ENCODE assay signal across 8 mouse cellular contexts in the genomic region with DNA sequence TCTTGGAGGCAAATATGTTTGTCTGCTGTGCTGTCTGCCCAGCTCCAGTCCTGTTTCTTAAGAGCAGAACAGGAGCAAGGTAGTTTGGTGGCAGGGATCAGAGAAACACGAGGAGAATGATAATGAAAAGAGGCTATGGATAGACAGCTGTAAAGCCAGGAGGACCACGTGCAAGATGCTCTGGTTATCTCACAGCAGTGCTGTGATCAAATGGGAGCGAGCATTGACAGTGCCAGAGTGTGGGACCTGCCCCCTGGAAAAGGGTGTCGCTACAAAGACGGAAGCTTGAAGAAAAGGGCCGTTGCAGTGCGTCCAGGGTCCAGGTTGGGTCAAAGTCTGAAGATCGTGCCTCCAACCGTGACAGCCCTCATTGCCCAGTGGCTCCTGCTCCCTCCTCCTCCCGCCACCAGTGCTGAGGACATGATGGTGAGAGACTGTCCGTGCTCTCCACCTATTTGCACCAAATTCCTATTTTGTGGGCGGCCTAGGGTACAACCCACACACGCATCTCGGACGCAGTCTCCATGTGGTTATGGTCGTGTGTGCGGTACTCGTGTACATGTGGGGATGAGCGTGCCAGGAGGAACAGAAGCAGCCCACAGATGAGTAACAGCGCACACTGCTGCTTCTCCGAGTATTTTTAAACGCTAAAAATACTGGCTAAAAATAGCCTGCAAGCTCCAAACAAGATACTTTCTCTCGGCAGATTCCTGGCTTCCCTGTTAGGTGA. TPM values are rescaled to one million over a fixed set of nuclear protein-coding genes. Genes with fewer than 3 reads are reported as not detected.
A peak's percentile ranks its signal among the peaks of the same experiment; 100 is the strongest.
DNase-seq lines count a peak whose midpoint lies in the region; ATAC-seq and TF ChIP-seq lines count a peak whose summit lies in the region.

No protein-coding gene starts in this region.

- peaks cover 64% of the 10 kb centered on the region for H3K4me1 ChIP-seq in embryonic facial prominence, embryonic 10.5 days
- H3K4me1 ChIP-seq in hindbrain, embryonic 12.5 days, result peaks cover 48% of the 10 kb centered on the region
- H3K4me1 ChIP-seq in neural tube, embryonic 15.5 days, result peaks cover 47% of the 10 kb centered on the region

- peak overlapping the region; percentile 96 for H3K4me2 ChIP-seq in hindbrain, embryonic 12.5 days (replicated peaks)
- peak overlapping the region; percentile 100 for H3K4me2 ChIP-seq in neural tube, embryonic 15.5 days

- H3K27me3 ChIP-seq in embryonic facial prominence, embryonic 10.5 days (replicated peaks; ENCODE audit: low read depth, poor library complexity, severe bottlenecking), result peaks cover 94% of the 10 kb centered on the region
- H3K27me3 ChIP-seq in hindbrain, embryonic 12.5 days, result peaks cover 55% of the 10 kb centered on the region
- H3K27me3 ChIP-seq in neural tube, embryonic 15.5 days (replicated peaks), result peaks cover 27% of the 10 kb centered on the region

- no peak for ATAC-seq in hindbrain, embryonic 12.5 days (ENCODE audit: low FRiP score)
- ATAC-seq in neural tube, embryonic 15.5 days (ENCODE audit: low FRiP score), result no peak
- no peak for ATAC-seq in granulocyte monocyte progenitor cell, adult 5-6 weeks (replicated peaks; ENCODE audit: poor library complexity, severe bottlenecking)

- H3K9me3 ChIP-seq in embryonic facial prominence, embryonic 10.5 days, result no peaks in the 10 kb centered on the region
- no peaks in the 10 kb centered on the region for H3K9me3 ChIP-seq in hindbrain, embryonic 12.5 days (replicated peaks)
- no peaks in the 10 kb centered on the region for H3K9me3 ChIP-seq in neural tube, embryonic 15.5 days (replicated peaks)

- H3K4me3 ChIP-seq in layer of hippocampus, adult 2 months, result peak overlapping the region; percentile 92; the same call in 1 of the 2 replicates
- peak overlapping the region; percentile 77 for H3K4me3 ChIP-seq in embryonic facial prominence, embryonic 10.5 days
- peak overlapping the region; percentile 58; the same call in 1 of the 2 replicates for H3K4me3 ChIP-seq in hindbrain, embryonic 12.5 days
- peak overlapping the region; percentile 57 for H3K4me3 ChIP-seq in neural tube, embryonic 15.5 days (replicated peaks)

- intact Hi-C loops in left cerebral cortex, postnatal 25 days (cut with DNase I), result loop anchor here (5.0 kb wide), 1 partner anchor 536 kb away; no protein-coding TSS in a partner anchor

- DNase-seq in layer of hippocampus, adult 2 months (ENCODE audit: low spot score in 2 of 2), result peak; percentile 64 to 75
- no peak for DNase-seq in layer of hippocampus, adult 9-10 months (ENCODE audit: low spot score)
- DNase-seq in embryonic facial prominence, embryonic 10.5 days (ENCODE audit: low spot score), result no peak
- DNase-seq in left cerebral cortex, postnatal 25 days (ENCODE audit: low spot score in 2 of 2), result peak; percentile 78 to 95
- DNase-seq in adrenal gland, postnatal 14 days, result no peak

- H3K36me3 ChIP-seq in embryonic facial prominence, embryonic 10.5 days (replicated peaks), result no peaks in the 10 kb centered on the region
- no peaks in the 10 kb centered on the region for H3K36me3 ChIP-seq in hindbrain, embryonic 12.5 days
- H3K36me3 ChIP-seq in neural tube, embryonic 15.5 days, result no peaks in the 10 kb centered on the region

- H3K9ac ChIP-seq in hindbrain, embryonic 12.5 days, result no peak overlapping the region
- H3K9ac ChIP-seq in neural tube, embryonic 15.5 days (replicated peaks), result peak overlapping the region; percentile 60

- peak overlapping the region; percentile 98 for H3K27ac ChIP-seq in layer of hippocampus, adult 2 months
- H3K27ac ChIP-seq in embryonic facial prominence, embryonic 10.5 days (replicated peaks), result no peak overlapping the region
- no peak overlapping the region for H3K27ac ChIP-seq in hindbrain, embryonic 12.5 days
- no peak overlapping the region for H3K27ac ChIP-seq in neural tube, embryonic 15.5 days (replicated peaks)

- TF ChIP-seq CTCF in layer of hippocampus, adult 2 months (conservative IDR thresholded peaks at IDR 0.05), result no peak

- WGBS in embryonic facial prominence, embryonic 10.5 days, result 8% methylated on average over 23 of the region's 23 CpGs
- WGBS in hindbrain, embryonic 12.5 days, result 9% methylated on average over 23 of the region's 23 CpGs
- 10% methylated on average over 23 of the region's 23 CpGs for WGBS in neural tube, embryonic 15.5 days

RNA-seq across cellular contexts. Expression of a gene that starts 16.7 kb away (rescaled TPM):
- total RNA-seq in layer of hippocampus, adult 2 months (2021), result 10 to 100 TPM; 79.2 to 82.4 TPM
- 10.7 and 12.0 TPM in 2 replicates for polyA plus RNA-seq in embryonic facial prominence, embryonic 10.5 days (2016; fragmentation: Nextera tagmentation; extraction: Ambion mirVana)
- 11.5 and 14.2 TPM in 2 replicates for polyA plus RNA-seq in hindbrain, embryonic 12.5 days (2016; fragmentation: Nextera tagmentation; extraction: Ambion mirVana)
- total RNA-seq in left cerebral cortex, postnatal 25 days (2021), result 100 to 1,000 TPM in 1 of 2 experiments, 10 to 100 TPM in 1; 72.3 to 106 TPM
- 13.1 and 13.3 TPM in 2 replicates for polyA plus RNA-seq in neural tube, embryonic 15.5 days (2015; fragmentation: Nextera tagmentation; extraction: Ambion mirVana)
- 3.6 and 12.0 TPM in 2 replicates for total RNA-seq in granulocyte monocyte progenitor cell, adult 5-6 weeks (2014; fragmentation: Nextera tagmentation)
- total RNA-seq in granulocyte monocyte progenitor cell, adult 5-6 weeks (2017), result 1.2 and 3.1 TPM in 2 replicates
- 49.5 and 54.9 TPM in 2 replicates for total RNA-seq in adrenal gland, postnatal 14 days (2021)

RNA-seq across cellular contexts. Expression of a gene that starts 18.0 kb away (rescaled TPM):
- 1 to 10 TPM in 1 of 2 experiments, not detected in 1; 1.3 TPM for total RNA-seq in layer of hippocampus, adult 2 months (2021)
- 0.09 and 0.12 TPM in 2 replicates for polyA plus RNA-seq in embryonic facial prominence, embryonic 10.5 days (2016; fragmentation: Nextera tagmentation; extraction: Ambion mirVana)
- 0.14 and 0.30 TPM in 2 replicates for polyA plus RNA-seq in hindbrain, embryonic 12.5 days (2016; fragmentation: Nextera tagmentation; extraction: Ambion mirVana)
- 1 to 10 TPM in 1 of 2 experiments, under 1 TPM in 1; 0.55 to 1.6 TPM for total RNA-seq in left cerebral cortex, postnatal 25 days (2021)
- 0.08 and 0.28 TPM in 2 replicates for polyA plus RNA-seq in neural tube, embryonic 15.5 days (2015; fragmentation: Nextera tagmentation; extraction: Ambion mirVana)
- total RNA-seq in granulocyte monocyte progenitor cell, adult 5-6 weeks (2014; fragmentation: Nextera tagmentation), result not detected in 2 replicates
- 0.15 TPM in 1 of 2 replicates, not detected in the other for total RNA-seq in granulocyte monocyte progenitor cell, adult 5-6 weeks (2017)
- not detected in 2 replicates for total RNA-seq in adrenal gland, postnatal 14 days (2021)

RNA-seq across cellular contexts. Expression of a gene that starts 23.5 kb away (rescaled TPM):
- total RNA-seq in layer of hippocampus, adult 2 months (2021), result 10 to 100 TPM; 12.3 to 14.4 TPM
- 0.27 and 0.75 TPM in 2 replicates for polyA plus RNA-seq in embryonic facial prominence, embryonic 10.5 days (2016; fragmentation: Nextera tagmentation; extraction: Ambion mirVana)
- polyA plus RNA-seq in hindbrain, embryonic 12.5 days (2016; fragmentation: Nextera tagmentation; extraction: Ambion mirVana), result 1.4 and 1.8 TPM in 2 replicates
- total RNA-seq in left cerebral cortex, postnatal 25 days (2021), result 10 to 100 TPM; 23.1 to 26.1 TPM
- 5.8 and 9.3 TPM in 2 replicates for polyA plus RNA-seq in neural tube, embryonic 15.5 days (2015; fragmentation: Nextera tagmentation; extraction: Ambion mirVana)
- total RNA-seq in granulocyte monocyte progenitor cell, adult 5-6 weeks (2014; fragmentation: Nextera tagmentation), result not detected in 2 replicates
- not detected in 2 replicates for total RNA-seq in granulocyte monocyte progenitor cell, adult 5-6 weeks (2017)
- total RNA-seq in adrenal gland, postnatal 14 days (2021), result 11.1 and 14.9 TPM in 2 replicates

RNA-seq across cellular contexts. Expression of a gene that starts 29.7 kb away (rescaled TPM):
- total RNA-seq in layer of hippocampus, adult 2 months (2021), result under 1 TPM; 0.27 to 0.38 TPM
- 0.31 and 0.49 TPM in 2 replicates for polyA plus RNA-seq in embryonic facial prominence, embryonic 10.5 days (2016; fragmentation: Nextera tagmentation; extraction: Ambion mirVana)
- polyA plus RNA-seq in hindbrain, embryonic 12.5 days (2016; fragmentation: Nextera tagmentation; extraction: Ambion mirVana), result 0.26 and 0.30 TPM in 2 replicates
- under 1 TPM; 0.14 to 0.27 TPM for total RNA-seq in left cerebral cortex, postnatal 25 days (2021)
- 0.15 and 0.58 TPM in 2 replicates for polyA plus RNA-seq in neural tube, embryonic 15.5 days (2015; fragmentation: Nextera tagmentation; extraction: Ambion mirVana)
- not detected in 2 replicates for total RNA-seq in granulocyte monocyte progenitor cell, adult 5-6 weeks (2014; fragmentation: Nextera tagmentation)
- total RNA-seq in granulocyte monocyte progenitor cell, adult 5-6 weeks (2017), result not detected in 2 replicates
- 0.15 and 0.52 TPM in 2 replicates for total RNA-seq in adrenal gland, postnatal 14 days (2021)

RNA-seq across cellular contexts. Expression of a gene that starts 29.8 kb away (rescaled TPM):
- 10 to 100 TPM; 29.2 to 30.7 TPM for total RNA-seq in layer of hippocampus, adult 2 months (2021)
- 80.1 and 80.9 TPM in 2 replicates for polyA plus RNA-seq in embryonic facial prominence, embryonic 10.5 days (2016; fragmentation: Nextera tagmentation; extraction: Ambion mirVana)
- 57.1 and 61.4 TPM in 2 replicates for polyA plus RNA-seq in hindbrain, embryonic 12.5 days (2016; fragmentation: Nextera tagmentation; extraction: Ambion mirVana)
- total RNA-seq in left cerebral cortex, postnatal 25 days (2021), result 10 to 100 TPM; 30.6 to 31.5 TPM
- polyA plus RNA-seq in neural tube, embryonic 15.5 days (2015; fragmentation: Nextera tagmentation; extraction: Ambion mirVana), result 33.7 and 42.5 TPM in 2 replicates
- total RNA-seq in granulocyte monocyte progenitor cell, adult 5-6 weeks (2014; fragmentation: Nextera tagmentation), result 44.9 and 55.6 TPM in 2 replicates
- total RNA-seq in granulocyte monocyte progenitor cell, adult 5-6 weeks (2017), result 17.8 and 19.3 TPM in 2 replicates
- 27.5 and 31.8 TPM in 2 replicates for total RNA-seq in adrenal gland, postnatal 14 days (2021)

Comparison
In these comparisons a context has a peak if more than half of its experiments do, and no peak if none do; other contexts are left out.
1. DNase-seq: peak in layer of hippocampus, adult 2 months (2 of 2) and left cerebral cortex, postnatal 25 days (2 of 2); none in layer of hippocampus, adult 9-10 months (single experiment), embryonic facial prominence, embryonic 10.5 days (single experiment) and adrenal gland, postnatal 14 days (single experiment).
2. RNA of a gene that starts 23.5 kb away (total RNA-seq): 23.1 to 26.1 TPM in left cerebral cortex, postnatal 25 days, 11.1 to 14.9 TPM in adrenal gland, postnatal 14 days and 12.3 to 14.4 TPM in layer of hippocampus, adult 2 months; not detected in granulocyte monocyte progenitor cell, adult 5-6 weeks; every median in the first group is over 10 times any median in the second.
3. Peak in every context shown above with its lines, with median percentiles within 50 percentile points of each other: H3K4me3 ChIP-seq.